Mouse (Mus musculus) brain, embryonic 14.5 days (tissue): ENCODE measurements around the gene Csrp1.

Experiments
- CTCF ChIP-seq: fragments of 200-500 bp; IDR thresholded peaks from 2 replicates; pipeline ENCODE4 v1.5.1; 2012; ENCODE audit warnings: inconsistent platforms, mild to moderate bottlenecking, moderate library complexity, borderline replicate concordance; ENCODE audit not compliant: insufficient read depth, insufficient read length; ENCODE audit errors: extremely low read depth
- POLR2A ChIP-seq: fragments of 200-500 bp; IDR thresholded peaks from 2 replicates; pipeline ENCODE4 v1.6.1; 2012; ENCODE audit warnings: mild to moderate bottlenecking, inconsistent platforms, borderline replicate concordance; ENCODE audit not compliant: poor library complexity, insufficient read depth, insufficient read length, severe bottlenecking; ENCODE audit errors: extremely low read depth

- TF ChIP-seq CTCF (no peak), POLR2A (no peak)
These were observed 14.5 kb downstream of the Csrp1 start for GRCm38 (mm10) chr1:135734225-135734937.
